Mouse (Mus musculus) heart, adult 2 months (tissue): ENCODE measurements around the gene Dusp15. TPM values are rescaled to one million over a fixed set of nuclear protein-coding genes. Genes with fewer than 3 reads are reported as not detected.

Source experiments
- DNase-seq, 2 experiments: peaks; one replicate each; pipeline ENCODE4 v3.0.0; 2021
- H3K27ac ChIP-seq: fragments of 200-600 bp; 2 replicates; pipeline ENCODE4 v1.8.1; 2022
- H3K27me3 ChIP-seq: fragments of 200-500 bp; 2 replicates; pipeline ENCODE4 v1.6.1; 2012; ENCODE audit warnings: mild to moderate bottlenecking, low read length, inconsistent platforms, mixed read lengths; ENCODE audit not compliant: control insufficient read depth, insufficient read depth
- H3K36me3 ChIP-seq: fragments of 200-500 bp; 2 replicates; pipeline ENCODE4 v1.6.1; 2012; ENCODE audit warnings: low read length, inconsistent platforms; ENCODE audit not compliant: control insufficient read depth, insufficient read depth
- H3K4me1 ChIP-seq: fragments of 200-500 bp; 2 replicates; pipeline ENCODE4 v1.6.1; 2011; ENCODE audit warnings: low read length; ENCODE audit not compliant: control insufficient read depth, insufficient read depth
- H3K4me3 ChIP-seq: fragments of 200-600 bp; 2 replicates; pipeline ENCODE4 v1.8.1; 2022
- H3K79me2 ChIP-seq: fragments of 200-500 bp; replicated peaks from 2 replicates; pipeline ENCODE4 v1.6.1; 2012; ENCODE audit warnings: mild to moderate bottlenecking, inconsistent platforms, low read length, moderate library complexity, mixed read lengths; ENCODE audit not compliant: control insufficient read depth, insufficient read depth
- H3K9ac ChIP-seq: fragments of 200-500 bp; 2 replicates; pipeline ENCODE4 v1.6.1; 2012; ENCODE audit warnings: low read depth, mild to moderate bottlenecking, control low read depth, inconsistent platforms, low read length, mixed read lengths
- CTCF ChIP-seq: fragments of 200-600 bp; IDR thresholded peaks from 2 replicates; pipeline ENCODE4 v1.8.1; 2022; ENCODE audit warnings: antibody characterized with exemption, mild to moderate bottlenecking, moderate library complexity
- EP300 ChIP-seq: fragments of 200-500 bp; IDR thresholded peaks from 2 replicates; pipeline ENCODE4 v1.6.1; 2011; ENCODE audit warnings: low read depth, low read length, control low read depth; ENCODE audit not compliant: insufficient read depth
- POLR2A ChIP-seq: fragments of 200-500 bp; IDR thresholded peaks from 2 replicates; pipeline ENCODE4 v1.6.1; 2011; ENCODE audit warnings: mild to moderate bottlenecking, low read depth, low read length, control low read depth; ENCODE audit not compliant: insufficient read depth
- WGBS: fragments of 180-500 bp; shearing (Covaris S2); methylation state at CpG from one replicate; pipeline ENCODE4 v1.1.7; 2018; 5-methylcytosine and 5-hydroxymethylcytosine counted together
- intact Hi-C: fragments of 180-260 bp; cut with DNase I; formaldehyde crosslinking; loops from one replicate; pipeline ENCODE4 v1.15.1; 2025
- polyA plus RNA-seq: library from polyadenylated mRNA; depleted of rRNA; stranded (reverse); fragments of >200 nt; gene quantifications from 2 replicates; pipeline ENCODE4 v1.2.3, GENCODE M21; 2012
- total RNA-seq, 2 experiments: library from RNA; stranded (reverse); gene quantifications; 2 replicates each; pipeline ENCODE4 v1.2.3; 2021

Dusp15 gene
- total and polyA plus RNA-seq, 3 experiments: 0.25 TPM; not detected in 2

DNA sequence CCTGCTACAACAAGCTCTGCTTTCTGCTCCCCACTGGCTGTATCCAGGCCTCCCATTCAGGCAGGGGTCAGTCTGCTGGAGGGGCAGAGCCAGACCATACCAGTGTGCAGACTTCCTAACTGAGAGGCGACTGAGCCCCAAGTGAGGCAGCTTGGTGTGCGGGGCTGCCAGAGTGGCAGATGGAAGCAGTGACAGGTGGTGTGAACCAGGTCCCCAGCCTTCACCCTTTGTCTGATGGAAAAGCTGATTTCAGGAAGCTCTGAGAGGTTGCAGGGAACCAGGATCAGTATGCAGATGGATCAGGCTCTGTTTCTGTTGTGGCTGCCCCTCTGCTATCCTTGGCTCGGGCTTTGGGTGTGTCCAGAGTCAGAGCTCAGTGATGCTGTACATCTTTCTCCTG is 27.9 kb downstream of the Dusp15 start:
- peak overlapping the region; percentile 26; the same call in 1 of the 2 replicates for H3K27ac ChIP-seq
- DNase-seq: no peak
- no peak overlapping the region for H3K9ac ChIP-seq
- H3K36me3 ChIP-seq: no peaks in the 10 kb centered on the region
- no peak for TF ChIP-seq EP300
- TF ChIP-seq POLR2A: no peak
- TF ChIP-seq CTCF: no peak
- peaks cover 18% of the 10 kb centered on the region for H3K4me1 ChIP-seq
- intact Hi-C loops: no loop called here
- no peak overlapping the region for H3K4me3 ChIP-seq
- no peaks in the 10 kb centered on the region for H3K79me2 ChIP-seq
- H3K27me3 ChIP-seq: no peaks in the 10 kb centered on the region
- 87% methylated on average over 3 of the region's 3 CpGs for WGBS

DNA sequence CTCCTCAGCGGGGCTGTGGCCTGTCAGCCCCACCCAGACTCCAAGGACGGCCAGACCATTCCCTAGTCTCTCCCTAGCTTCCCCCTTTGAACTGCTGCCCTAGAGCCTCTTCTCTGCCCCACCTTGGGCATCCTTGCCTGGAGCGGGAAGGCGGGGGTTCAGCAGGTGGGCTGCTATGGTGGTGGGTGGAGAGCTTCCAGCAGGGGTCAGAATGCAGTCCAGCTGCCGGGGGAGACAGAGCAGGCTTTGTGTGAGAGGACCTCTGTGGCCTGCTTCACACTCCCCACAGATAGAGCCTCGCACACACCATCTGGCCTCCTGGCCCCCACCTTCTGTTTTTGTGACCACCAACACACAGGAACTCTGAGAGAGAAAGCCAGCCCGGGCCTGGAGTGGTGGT is 29.1 kb downstream of the Dusp15 start:
- intact Hi-C loops: no loop called here
- peaks cover 17% of the 10 kb centered on the region for H3K4me1 ChIP-seq
- no peak for TF ChIP-seq EP300
- no peak for TF ChIP-seq CTCF
- no peak for TF ChIP-seq POLR2A
- no peak overlapping the region for H3K27ac ChIP-seq
- no peak for DNase-seq
- H3K79me2 ChIP-seq: no peaks in the 10 kb centered on the region
- H3K4me3 ChIP-seq: no peak overlapping the region
- H3K9ac ChIP-seq: no peak overlapping the region
- WGBS: 64% methylated on average over 7 of the region's 7 CpGs
- H3K36me3 ChIP-seq: no peaks in the 10 kb centered on the region
- H3K27me3 ChIP-seq: no peaks in the 10 kb centered on the region

- no peak for DNase-seq
- TF ChIP-seq POLR2A (no peak), EP300 (no peak), CTCF (no peak)
- Histone ChIP-seq H3K79me2 (no peaks in the 10 kb centered on the region), H3K4me3 (no peak overlapping the region), H3K36me3 (no peaks in the 10 kb centered on the region), H3K9ac (no peak overlapping the region), H3K27me3 (no peaks in the 10 kb centered on the region), H3K27ac (no peak overlapping the region), H3K4me1 (0 out of 2 replicates have a peak, but pooled peaks cover 2% of the 10 kb centered on the region)
- intact Hi-C loops: no loop called here
- WGBS: 46% methylated on average over 9 of the region's 9 CpGs
These were observed 33.8 kb downstream of the Dusp15 start for GRCm38 (mm10) chr2:152917671-152918070.

DNA sequence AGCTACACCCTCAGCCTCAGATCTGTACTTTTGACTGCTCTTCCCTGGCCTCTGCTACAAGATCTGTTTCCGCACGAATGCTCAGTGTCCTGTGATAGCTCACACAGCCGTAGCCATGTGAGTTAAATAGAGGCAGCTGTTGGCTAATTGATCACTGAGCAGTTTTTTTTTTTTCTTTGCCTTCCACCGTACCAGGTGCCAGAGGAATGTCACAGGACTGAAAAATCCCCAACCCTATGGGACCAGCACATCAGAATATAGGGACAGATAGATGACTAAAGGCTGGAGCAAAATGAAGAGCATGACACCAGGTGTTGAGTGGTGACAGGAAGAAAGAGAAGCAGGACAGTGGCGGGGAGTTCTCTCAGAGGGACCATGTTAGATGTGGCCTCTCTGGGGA is 35.4 kb downstream of the Dusp15 start:
- Histone ChIP-seq H3K27ac (no peak overlapping the region), H3K79me2 (no peaks in the 10 kb centered on the region), H3K36me3 (no peaks in the 10 kb centered on the region), H3K9ac (no peak overlapping the region), H3K4me3 (no peak overlapping the region), H3K27me3 (no peaks in the 10 kb centered on the region), H3K4me1 (0 out of 2 replicates have a peak, but pooled peaks cover 2% of the 10 kb centered on the region)
- 76% methylated on average over 5 of the region's 5 CpGs for WGBS
- intact Hi-C loops: no loop called here
- DNase-seq: no peak
- TF ChIP-seq EP300 (no peak), CTCF (no peak), POLR2A (no peak)

DNA sequence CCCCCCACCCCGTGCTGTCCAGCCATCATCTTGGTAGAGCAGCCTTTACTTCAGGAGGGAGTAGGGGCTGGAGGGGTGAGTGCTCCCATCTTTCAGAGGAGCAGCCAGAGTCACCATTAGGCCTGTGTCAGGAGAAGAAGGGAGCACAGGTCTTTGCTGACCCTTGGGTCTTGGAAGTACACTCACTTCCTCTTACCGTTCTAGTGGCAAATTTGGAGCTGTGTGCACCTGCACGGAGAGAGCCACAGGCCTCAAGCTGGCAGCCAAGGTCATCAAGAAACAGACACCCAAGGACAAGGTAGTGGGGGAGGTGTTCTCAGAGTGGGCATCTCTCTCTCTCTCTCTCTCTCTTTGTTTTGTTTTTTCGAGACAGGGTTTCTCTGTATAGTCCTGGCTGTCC is 36.0 kb downstream of the Dusp15 start:
- Histone ChIP-seq H3K4me3 (no peak overlapping the region), H3K27me3 (no peaks in the 10 kb centered on the region), H3K79me2 (no peaks in the 10 kb centered on the region), H3K4me1 (0 out of 2 replicates have a peak, but pooled peaks cover 2% of the 10 kb centered on the region), H3K27ac (no peak overlapping the region), H3K9ac (no peak overlapping the region), H3K36me3 (no peaks in the 10 kb centered on the region)
- 54% methylated on average over 4 of the region's 4 CpGs for WGBS
- TF ChIP-seq POLR2A (no peak), CTCF (no peak), EP300 (no peak)
- no peak for DNase-seq
- intact Hi-C loops: loop anchor here (2.0 kb wide), 1 partner anchor 227 kb away; no protein-coding TSS in a partner anchor

DNA sequence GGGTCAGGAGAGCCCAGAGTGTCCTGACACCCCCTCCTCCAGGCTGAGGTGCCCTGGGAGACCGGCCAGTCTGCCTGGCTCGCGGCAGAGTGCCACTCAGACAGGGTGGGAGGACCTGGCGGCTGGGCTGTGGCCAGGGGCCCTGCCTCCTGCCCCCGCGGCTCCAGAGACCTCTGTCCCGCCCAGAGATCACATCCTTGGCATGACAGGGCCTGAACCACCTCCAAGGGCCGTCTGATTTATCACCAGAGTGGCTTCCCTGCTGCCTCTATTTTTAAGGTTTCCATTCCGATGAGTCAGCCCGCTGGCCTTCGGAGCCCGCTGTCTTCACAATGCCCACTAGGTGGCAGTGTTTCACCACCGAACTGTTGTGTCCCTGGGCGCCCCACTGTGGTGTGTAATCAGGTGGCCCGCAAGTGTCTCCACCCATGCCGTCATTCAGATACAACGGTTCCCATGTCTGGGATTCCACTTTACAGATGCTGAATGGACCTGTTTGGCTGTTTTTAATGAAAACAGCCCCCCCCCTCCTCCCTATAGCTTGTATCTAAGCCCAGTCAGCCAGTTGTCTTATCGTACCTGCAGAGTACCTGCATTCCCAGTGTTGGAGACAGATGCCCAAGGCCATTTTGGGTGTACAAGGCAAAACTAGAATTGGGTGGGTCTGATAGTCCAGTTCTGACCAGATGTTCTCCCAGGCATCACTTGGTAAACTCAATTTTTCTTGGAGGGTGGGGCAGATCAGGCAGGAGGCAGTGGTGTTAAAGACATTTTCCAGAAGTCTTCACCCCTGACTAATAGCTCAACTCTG is 37.0 kb downstream of the Dusp15 start:
- 2% methylated on average over 18 of the region's 18 CpGs for WGBS
- H3K9ac ChIP-seq: peak overlapping the region; percentile 17
- H3K4me3 ChIP-seq: no peak overlapping the region
- H3K36me3 ChIP-seq: no peaks in the 10 kb centered on the region
- intact Hi-C loops: loop anchor here (1.0 to 2.0 kb wide), 3 partner anchors 19 to 228 kb away; partner anchors contain the start of genes Foxs1 and Pdrg1
- no peaks in the 10 kb centered on the region for H3K79me2 ChIP-seq
- no peaks in the 10 kb centered on the region for H3K27me3 ChIP-seq
- 0 out of 2 replicates have a peak, but pooled peaks cover 2% of the 10 kb centered on the region for H3K4me1 ChIP-seq
- no peak for TF ChIP-seq POLR2A
- TF ChIP-seq EP300: peak; percentile 93
- peak; percentile 97 for TF ChIP-seq CTCF
- peak overlapping the region; percentile 30; the same call in 1 of the 2 replicates for H3K27ac ChIP-seq
- DNase-seq: peak; percentile 88
